Mouse (Mus musculus) hindbrain, embryonic 12.5 days (tissue): ENCODE data around the gene Ncoa1. TPM values are rescaled to one million over a fixed set of nuclear protein-coding genes. Genes with fewer than 3 reads are reported as not detected.

ENCODE experiments used
- ATAC-seq: fragments of 200-750 bp; cut with Nextera tagmentation; 2 replicates; pipeline ENCODE4 v1.8.0; 2017; ENCODE audit warnings: moderate TSS enrichment; ENCODE audit not compliant: low FRiP score
- H3K27ac ChIP-seq: fragments of 300-500 bp; sonication (generic); 2 replicates; pipeline ENCODE4 v1.5.1; 2016; ENCODE audit warnings: mild to moderate bottlenecking
- H3K27me3 ChIP-seq: fragments of 300-500 bp; sonication (generic); 2 replicates; pipeline ENCODE4 v1.6.1; 2016; ENCODE audit warnings: mild to moderate bottlenecking
- H3K36me3 ChIP-seq: fragments of 300-500 bp; sonication (generic); 2 replicates; pipeline ENCODE4 v1.6.1; 2016; ENCODE audit warnings: mild to moderate bottlenecking
- H3K4me1 ChIP-seq: fragments of 300-500 bp; sonication (generic); 2 replicates; pipeline ENCODE4 v1.6.1; 2016
- H3K4me2 ChIP-seq: fragments of 300-500 bp; sonication (generic); replicated peaks from 2 replicates; pipeline ENCODE4 v1.6.1; 2016; ENCODE audit warnings: mild to moderate bottlenecking
- H3K4me3 ChIP-seq: fragments of 300-500 bp; sonication (generic); 2 replicates; pipeline ENCODE4 v1.5.1; 2016; ENCODE audit warnings: mild to moderate bottlenecking
- H3K9ac ChIP-seq: fragments of 300-500 bp; sonication (generic); 2 replicates; pipeline ENCODE4 v1.6.1; 2016; ENCODE audit warnings: mild to moderate bottlenecking, moderate library complexity
- H3K9me3 ChIP-seq: fragments of 300-500 bp; sonication (generic); replicated peaks from 2 replicates; pipeline ENCODE4 v1.6.1; 2016; ENCODE audit warnings: mild to moderate bottlenecking
- WGBS: fragments of 180-500 bp; shearing (Covaris S2); methylation state at CpG from one replicate; pipeline ENCODE4 v1.1.7; 2016; 5-methylcytosine and 5-hydroxymethylcytosine counted together
- polyA plus RNA-seq: library from polyadenylated mRNA; unstranded; fragments of >200 nt; fragmentation: Nextera tagmentation; extraction: Ambion mirVana; gene quantifications from 2 replicates; pipeline ENCODE4 v1.2.1, GENCODE M21; 2016

The Ncoa1 gene
- 9.9 and 10.7 TPM in 2 replicates for polyA plus RNA-seq

GRCm38 (mm10) chr12:4476832-4477671 lies at the start of gene Ncoa1:
Gene Ncoa1, minus strand, starts transcription at chr12:4477182.
- Histone ChIP-seq H3K27me3 (peaks cover 6% of the 10 kb centered on the region), H3K9ac (peak within 1 kb of the TSS; percentile 90), H3K27ac (peak within 1 kb of the TSS; percentile 98), H3K4me1 (peaks cover 14% of the 10 kb centered on the region), H3K9me3 (no peaks in the 10 kb centered on the region), H3K4me3 (peak within 1 kb of the TSS; percentile 95), H3K36me3 (no peaks in the 10 kb centered on the region), H3K4me2 (peak within 1 kb of the TSS; percentile 79)
- ATAC-seq = peak; percentile 82
- 1% methylated on average over 50 of the region's 98 CpGs for WGBS

GRCm38 (mm10) chr12:4524546-4524945 lies 47.6 kb upstream of the Ncoa1 start:
- Histone ChIP-seq H3K9ac (no peak overlapping the region), H3K27me3 (no peaks in the 10 kb centered on the region), H3K4me2 (no peak overlapping the region), H3K9me3 (no peaks in the 10 kb centered on the region), H3K27ac (peak overlapping the region; percentile 75; the same call in 1 of the 2 replicates), H3K4me1 (peaks cover 26% of the 10 kb centered on the region), H3K36me3 (no peaks in the 10 kb centered on the region), H3K4me3 (no peak overlapping the region)
- WGBS = 32% methylated on average over 7 of the region's 7 CpGs
- ATAC-seq = peak; percentile 26; the same call in 1 of the 2 replicates

- 17% methylated on average over 9 of the region's 9 CpGs for WGBS
- ATAC-seq = peak; percentile 65
- peak overlapping the region; percentile 75 for H3K27ac ChIP-seq
- H3K9me3 ChIP-seq = no peaks in the 10 kb centered on the region
- H3K4me1 ChIP-seq = peaks cover 26% of the 10 kb centered on the region
- peak overlapping the region; percentile 42 for H3K4me2 ChIP-seq
- H3K9ac ChIP-seq = no peak overlapping the region; the same call in 1 of the 2 replicates
- no peaks in the 10 kb centered on the region for H3K36me3 ChIP-seq
- no peaks in the 10 kb centered on the region for H3K27me3 ChIP-seq
- H3K4me3 ChIP-seq = no peak overlapping the region
Observed at GRCm38 (mm10) chr12:4523688-4524298, 46.8 kb upstream of the Ncoa1 start.

DNA sequence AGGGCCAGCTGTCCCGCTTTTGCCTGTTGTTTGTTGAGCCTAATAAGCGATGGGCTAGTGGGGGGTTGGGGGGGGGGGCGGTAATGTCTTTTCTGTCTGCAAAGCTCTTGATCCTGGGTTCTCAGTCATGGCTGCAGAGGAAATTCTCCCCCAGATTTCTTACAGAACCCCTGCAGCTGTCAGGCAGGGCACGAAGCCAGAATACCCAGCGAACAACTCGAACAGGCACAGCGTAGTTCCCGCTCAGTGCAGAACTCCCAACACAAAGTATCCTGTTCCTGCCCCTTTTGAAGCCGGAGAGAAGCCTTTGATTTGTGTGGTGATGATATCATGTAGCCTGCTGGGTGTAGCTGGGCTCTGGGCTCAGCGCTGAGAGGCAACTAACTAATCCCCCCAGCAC lies 46.2 kb upstream of the Ncoa1 start:
- H3K27ac ChIP-seq = peak overlapping the region; percentile 75
- 2% methylated on average over 10 of the region's 10 CpGs for WGBS
- peak; percentile 85 for ATAC-seq

DNA sequence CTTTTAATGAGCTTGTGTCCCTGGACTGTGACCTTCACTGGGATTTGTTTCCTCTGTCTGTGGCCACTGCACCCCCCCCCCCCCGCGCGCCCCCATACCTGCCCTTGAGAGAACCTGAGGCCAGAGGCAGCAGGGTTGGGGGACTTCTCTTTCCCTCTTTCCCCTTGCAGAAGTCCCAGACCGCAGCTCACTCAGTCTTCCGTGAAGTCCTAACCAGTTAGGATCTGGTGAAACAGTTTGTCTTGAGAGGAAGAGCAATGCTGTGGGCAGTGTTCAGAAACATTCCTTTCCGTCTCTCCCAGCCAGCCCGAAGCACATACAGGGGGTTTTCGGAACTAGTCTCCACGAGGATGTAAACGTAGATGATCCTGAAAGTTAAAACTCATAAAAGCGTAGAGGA lies 42.0 kb upstream of the Ncoa1 start:
- WGBS = 79% methylated on average over 11 of the region's 11 CpGs
- H3K9me3 ChIP-seq = no peaks in the 10 kb centered on the region
- ATAC-seq = no peak
- no peaks in the 10 kb centered on the region for H3K27me3 ChIP-seq
- H3K36me3 ChIP-seq = no peaks in the 10 kb centered on the region
- no peak overlapping the region for H3K4me2 ChIP-seq
- no peak overlapping the region for H3K4me3 ChIP-seq
- H3K4me1 ChIP-seq = peaks cover 14% of the 10 kb centered on the region
- no peak overlapping the region for H3K27ac ChIP-seq
- no peak overlapping the region for H3K9ac ChIP-seq

More for the DNA sequence above, 46.2 kb upstream of the Ncoa1 start:
- H3K9ac ChIP-seq = peak overlapping the region; percentile 27; the same call in 1 of the 2 replicates
- no peaks in the 10 kb centered on the region for H3K9me3 ChIP-seq
- H3K4me3 ChIP-seq = no peak overlapping the region; the same call in 1 of the 2 replicates
- H3K27me3 ChIP-seq = no peaks in the 10 kb centered on the region
- H3K4me2 ChIP-seq = peak overlapping the region; percentile 42
- peaks cover 26% of the 10 kb centered on the region for H3K4me1 ChIP-seq
- no peaks in the 10 kb centered on the region for H3K36me3 ChIP-seq

DNA sequence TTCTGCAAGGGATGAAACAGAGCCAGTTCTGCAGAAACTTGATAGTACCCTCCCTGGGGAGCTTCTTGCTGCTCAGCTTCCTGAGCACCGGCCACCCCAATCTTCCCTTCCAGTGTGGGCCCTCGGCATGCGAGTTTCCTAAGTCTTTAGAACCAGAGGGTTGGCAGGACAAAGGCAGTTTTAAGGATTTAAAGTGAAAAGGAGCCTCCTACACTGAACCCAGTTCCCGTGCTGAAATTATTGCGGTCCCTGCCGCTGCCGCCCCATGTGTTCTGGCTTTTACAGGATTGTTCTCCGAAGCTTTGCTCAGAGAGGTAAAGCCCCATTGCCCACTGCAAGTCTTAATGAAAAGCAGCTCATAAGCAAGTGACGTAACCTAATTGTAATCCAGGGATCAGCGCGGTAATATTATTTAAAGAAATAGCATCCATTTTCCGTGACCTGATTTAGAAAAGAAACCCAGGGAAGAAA lies 32.6 kb upstream of the Ncoa1 start:
- ATAC-seq = no peak
- H3K36me3 ChIP-seq = no peaks in the 10 kb centered on the region
- no peak overlapping the region for H3K9ac ChIP-seq
- H3K9me3 ChIP-seq = no peaks in the 10 kb centered on the region
- 0 out of 2 replicates have a peak, but pooled peaks cover 4% of the 10 kb centered on the region for H3K4me1 ChIP-seq
- H3K27me3 ChIP-seq = no peaks in the 10 kb centered on the region
- 55% methylated on average over 12 of the region's 12 CpGs for WGBS
- no peak overlapping the region for H3K4me3 ChIP-seq
- H3K4me2 ChIP-seq = no peak overlapping the region
- no peak overlapping the region for H3K27ac ChIP-seq

DNA sequence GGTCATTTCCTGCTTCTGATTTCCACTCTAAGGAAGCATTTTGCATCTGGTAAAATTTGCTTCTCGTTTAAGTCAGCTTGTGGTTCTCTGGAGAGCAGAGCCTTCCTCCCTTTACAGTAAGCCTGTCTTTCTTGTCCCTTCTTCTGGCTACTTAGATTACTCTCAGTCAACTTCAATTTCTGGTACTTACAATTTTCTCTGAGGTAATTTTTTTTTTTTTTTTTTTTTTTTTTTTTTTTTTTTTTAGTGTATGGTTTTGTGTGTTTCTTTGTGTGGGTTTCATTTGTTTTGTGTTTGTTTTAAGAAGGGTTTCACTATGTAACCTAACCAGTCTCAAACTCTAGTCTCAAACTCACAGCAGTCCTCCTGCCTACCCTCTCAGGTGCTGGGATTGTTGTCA lies 31.2 kb upstream of the Ncoa1 start:
- H3K9ac ChIP-seq = no peak overlapping the region

GRCm38 (mm10) chr12:4507461-4507860 lies 30.5 kb upstream of the Ncoa1 start:
- Histone ChIP-seq H3K27ac (no peak overlapping the region; the same call in 1 of the 2 replicates), H3K36me3 (no peaks in the 10 kb centered on the region), H3K27me3 (no peaks in the 10 kb centered on the region), H3K4me2 (no peak overlapping the region), H3K4me1 (0 out of 2 replicates have a peak, but pooled peaks cover 4% of the 10 kb centered on the region), H3K9me3 (no peaks in the 10 kb centered on the region), H3K4me3 (no peak overlapping the region), H3K9ac (no peak overlapping the region)
- WGBS = 19% methylated on average over 6 of the region's 6 CpGs
- ATAC-seq = peak; percentile 74; the same call in 1 of the 2 replicates

More for the DNA sequence above, 31.2 kb upstream of the Ncoa1 start:
- H3K9me3 ChIP-seq = no peaks in the 10 kb centered on the region
- WGBS = 71% methylated on average over 1 of the region's 1 CpGs
- H3K4me2 ChIP-seq = no peak overlapping the region
- no peak for ATAC-seq
- no peak overlapping the region for H3K27ac ChIP-seq
- 0 out of 2 replicates have a peak, but pooled peaks cover 4% of the 10 kb centered on the region for H3K4me1 ChIP-seq
- no peak overlapping the region for H3K4me3 ChIP-seq
- H3K27me3 ChIP-seq = no peaks in the 10 kb centered on the region
- H3K36me3 ChIP-seq = no peaks in the 10 kb centered on the region

GRCm38 (mm10) chr12:4506810-4507430 lies 29.9 kb upstream of the Ncoa1 start:
- Histone ChIP-seq H3K27me3 (no peaks in the 10 kb centered on the region), H3K4me3 (no peak overlapping the region), H3K4me1 (0 out of 2 replicates have a peak, but pooled peaks cover 4% of the 10 kb centered on the region), H3K9ac (no peak overlapping the region), H3K9me3 (no peaks in the 10 kb centered on the region), H3K4me2 (no peak overlapping the region), H3K36me3 (no peaks in the 10 kb centered on the region), H3K27ac (peak overlapping the region; percentile 35; the same call in 1 of the 2 replicates)
- 40% methylated on average over 7 of the region's 7 CpGs for WGBS
- ATAC-seq = peak; percentile 11; the same call in 1 of the 2 replicates

DNA sequence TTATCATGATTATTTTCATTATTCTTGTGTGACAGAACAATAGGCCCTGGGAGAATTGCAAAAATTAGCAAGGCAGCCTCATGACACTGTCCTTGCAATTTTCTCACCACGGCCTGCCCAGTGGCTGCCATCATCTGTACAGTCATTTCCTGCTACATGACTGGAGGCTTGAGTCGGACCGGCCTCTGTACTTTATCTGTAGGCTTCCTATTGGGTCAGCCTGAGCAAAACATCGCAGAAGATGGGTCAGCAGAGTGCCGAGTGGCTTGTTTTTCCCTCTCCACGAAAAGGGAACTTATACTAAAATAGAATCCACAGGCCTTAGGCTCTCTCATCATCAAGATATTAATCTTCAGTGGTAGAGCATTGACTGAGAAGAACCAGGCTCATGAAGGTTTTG lies 28.3 kb upstream of the Ncoa1 start:
- WGBS = 78% methylated on average over 6 of the region's 6 CpGs

DNA sequence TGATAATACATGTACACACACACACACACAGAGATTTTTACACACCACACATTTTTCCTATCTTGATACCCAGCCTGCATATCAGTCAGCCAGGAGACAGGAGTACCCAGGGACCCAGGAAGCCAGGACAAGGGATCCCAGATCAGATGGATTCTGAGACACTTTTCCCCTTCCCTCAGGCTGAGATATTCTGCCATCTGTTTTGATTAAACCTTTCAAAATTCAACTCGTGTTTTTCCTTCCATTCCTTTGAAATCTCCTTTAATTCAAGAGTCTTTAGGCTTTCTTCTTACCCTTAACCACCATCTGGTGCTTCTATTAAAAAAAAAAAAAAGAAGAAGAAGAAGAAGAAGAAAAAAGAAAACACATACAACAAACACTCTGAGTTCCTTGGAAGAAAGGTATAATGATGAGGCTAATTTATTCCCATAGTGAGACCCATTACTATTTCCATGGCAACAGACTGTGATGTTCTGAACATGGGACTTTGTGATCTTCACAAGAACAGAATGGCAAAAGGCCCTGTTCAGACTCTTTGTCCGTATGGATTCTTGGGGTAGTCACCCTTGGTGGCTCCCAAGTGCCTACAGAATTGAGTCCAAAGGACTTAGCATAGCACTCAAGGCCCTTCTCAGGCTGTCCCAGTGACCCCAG lies 26.8 kb upstream of the Ncoa1 start:
- no peaks in the 10 kb centered on the region for H3K9me3 ChIP-seq
- no peak overlapping the region for H3K9ac ChIP-seq
- ATAC-seq = no peak
- H3K4me3 ChIP-seq = no peak overlapping the region
- no peaks in the 10 kb centered on the region for H3K36me3 ChIP-seq
- H3K27ac ChIP-seq = no peak overlapping the region
- WGBS = 45% methylated on average over 2 of the region's 2 CpGs
- H3K27me3 ChIP-seq = no peaks in the 10 kb centered on the region
- H3K4me1 ChIP-seq = 0 out of 2 replicates have a peak, but pooled peaks cover 4% of the 10 kb centered on the region
- H3K4me2 ChIP-seq = no peak overlapping the region

More for the DNA sequence above, 28.3 kb upstream of the Ncoa1 start:
- H3K9ac ChIP-seq = no peak overlapping the region
- no peaks in the 10 kb centered on the region for H3K9me3 ChIP-seq
- H3K4me1 ChIP-seq = 0 out of 2 replicates have a peak, but pooled peaks cover 4% of the 10 kb centered on the region
- ATAC-seq = no peak
- no peaks in the 10 kb centered on the region for H3K27me3 ChIP-seq
- no peak overlapping the region for H3K4me2 ChIP-seq
- no peak overlapping the region for H3K4me3 ChIP-seq
- no peaks in the 10 kb centered on the region for H3K36me3 ChIP-seq
- peak overlapping the region; percentile 25; the same call in 1 of the 2 replicates for H3K27ac ChIP-seq
